Comparison of ENCODE assay signal across 24 mouse cellular contexts in the genomic region with DNA sequence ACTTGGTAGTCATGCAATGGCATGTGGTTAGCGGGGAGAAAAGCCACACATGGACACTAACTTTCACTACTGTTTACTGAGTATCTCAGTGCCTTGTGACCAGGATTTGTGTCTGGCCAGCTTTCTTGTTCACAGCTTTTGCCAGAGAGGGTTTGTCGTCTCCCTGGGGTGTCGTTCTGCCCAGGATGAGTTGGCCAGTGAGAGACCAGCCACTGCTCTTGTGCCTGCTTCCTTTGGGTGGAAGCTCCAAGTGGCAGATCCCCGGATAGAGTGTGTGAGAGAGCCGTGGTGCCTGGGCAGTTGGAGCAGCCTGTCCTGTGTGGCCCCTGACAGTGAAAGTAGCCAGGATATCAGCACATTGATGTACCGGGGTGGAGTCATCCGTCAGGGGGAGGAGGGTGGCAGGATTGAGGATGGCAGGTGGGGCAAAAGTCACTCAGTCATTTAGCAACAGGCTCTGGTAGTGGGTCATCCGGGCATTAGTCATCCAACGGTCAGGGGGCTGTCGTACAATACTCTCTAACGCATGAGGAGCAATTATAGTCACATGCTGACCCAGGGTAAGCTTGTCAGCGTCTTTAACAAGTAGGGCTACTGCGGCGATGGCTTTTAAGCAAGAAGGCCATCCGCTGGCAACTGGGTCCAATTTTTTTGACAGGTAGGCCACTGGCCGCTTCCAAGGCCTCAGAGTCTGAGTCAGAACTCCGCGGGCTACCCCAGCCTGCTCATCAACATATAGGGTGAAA.
"Had no signal": no experiment of that assay in that cellular context is flagged by ENCODE, and none has a peak within 500 bp of the region (broad histone marks: within the 10 kb centered on the region; RNA-seq: fewer than 3 reads in every experiment).

No protein-coding gene starts in this region.

- H3K27ac ChIP-seq: kidney, embryonic 15.5 days; layer of hippocampus, adult 2 months; limb, embryonic 12.5 days; limb, embryonic 15.5 days; liver, embryonic 14.5 days; macrophage; neural tube, embryonic 12.5 days; neural tube, embryonic 15.5 days; stomach, postnatal 0 days had no signal

- H3K9ac ChIP-seq: kidney, embryonic 15.5 days; limb, embryonic 12.5 days; limb, embryonic 15.5 days; liver, embryonic 14.5 days; liver, postnatal 0 days; lung, embryonic 14.5 days; neural tube, embryonic 12.5 days; neural tube, embryonic 15.5 days had no signal

- H3K9me3 ChIP-seq: limb, embryonic 15.5 days; neural tube, embryonic 15.5 days had no signal

- H3K27me3 ChIP-seq: kidney, embryonic 15.5 days; limb, embryonic 15.5 days; neural tube, embryonic 12.5 days; neural tube, embryonic 15.5 days had no signal

- H3K4me1 ChIP-seq: kidney, embryonic 15.5 days; limb, embryonic 15.5 days; neural tube, embryonic 12.5 days had no signal

- DNase-seq: kidney, adult 11 months; kidney, adult 8-10 months; kidney, postnatal 25 days; layer of hippocampus, adult 9-11 months; left cerebral cortex, postnatal 4 days; liver, postnatal 0 days; lung, embryonic 14.5 days; midbrain, embryonic 14.5 days; right cerebral cortex, adult 18-20 months; right cerebral cortex, postnatal 14 days; right cerebral cortex, postnatal 4 days; thymus, adult 2 months; thymus, postnatal 25 days had no signal

- H3K36me3 ChIP-seq: limb, embryonic 12.5 days; limb, embryonic 15.5 days; neural tube, embryonic 12.5 days; neural tube, embryonic 15.5 days had no signal

- H3K4me3 ChIP-seq: kidney, embryonic 15.5 days; layer of hippocampus, adult 2 months; limb, embryonic 12.5 days; limb, embryonic 15.5 days; neural tube, embryonic 12.5 days; neural tube, embryonic 15.5 days had no signal

- H3K4me2 ChIP-seq: kidney, embryonic 15.5 days; limb, embryonic 12.5 days; limb, embryonic 15.5 days; liver, embryonic 11.5 days; lung, embryonic 14.5 days; neural tube, embryonic 12.5 days; neural tube, embryonic 15.5 days had no signal

- ATAC-seq: liver, postnatal 0 days; lung, postnatal 0 days had no signal
